Comparison of ENCODE assay signal across 20 mouse cellular contexts in genomic region chr2:60798767-60799529, GRCm38 (mm10).
"Had no signal": no experiment of that assay in that cellular context is flagged by ENCODE, and none has a peak within 500 bp of the region (broad histone marks: within the 10 kb centered on the region; RNA-seq: fewer than 3 reads in every experiment).

No protein-coding gene starts in this region.

- H3K9ac ChIP-seq: limb, embryonic 13.5 days; liver, embryonic 13.5 days; midbrain, embryonic 15.5 days; neural tube, embryonic 12.5 days; neural tube, embryonic 15.5 days; stomach, embryonic 15.5 days had no signal

- DNase-seq: kidney, adult 18-20 months; kidney, adult 9 months; kidney, postnatal 14 days; kidney, postnatal 4 days; liver; liver, embryonic 13.5 days; right cerebral cortex, adult 18-20 months; right cerebral cortex, postnatal 14 days; right cerebral cortex, postnatal 4 days; thymus, postnatal 25 days had no signal

- H3K36me3 ChIP-seq: midbrain, embryonic 10.5 days; midbrain, embryonic 15.5 days; neural tube, embryonic 12.5 days; neural tube, embryonic 15.5 days had no signal

- H3K9me3 ChIP-seq: limb, embryonic 10.5 days; limb, embryonic 13.5 days; liver, embryonic 13.5 days; megakaryocyte, embryonic 14.5 days; midbrain, embryonic 10.5 days; midbrain, embryonic 15.5 days; neural tube, embryonic 12.5 days; neural tube, embryonic 15.5 days; stomach, embryonic 15.5 days had no signal

- H3K27me3 ChIP-seq: limb, embryonic 13.5 days; liver, embryonic 13.5 days; megakaryocyte, embryonic 14.5 days; neural tube, embryonic 15.5 days; stomach, embryonic 15.5 days had no signal

- H3K27ac ChIP-seq: limb, embryonic 10.5 days; limb, embryonic 13.5 days; liver, embryonic 13.5 days; midbrain, embryonic 10.5 days; midbrain, embryonic 15.5 days; neural tube, embryonic 12.5 days; neural tube, embryonic 15.5 days; stomach, embryonic 15.5 days had no signal

- H3K4me2 ChIP-seq: limb, embryonic 13.5 days; liver, embryonic 13.5 days; midbrain, embryonic 15.5 days; neural tube, embryonic 12.5 days; neural tube, embryonic 15.5 days; stomach, embryonic 15.5 days had no signal

- H3K4me3 ChIP-seq: limb, embryonic 10.5 days; limb, embryonic 13.5 days; liver, embryonic 13.5 days; midbrain, embryonic 10.5 days; midbrain, embryonic 15.5 days; neural tube, embryonic 12.5 days; neural tube, embryonic 15.5 days; stomach, embryonic 15.5 days had no signal

- ATAC-seq: inflammation-experienced regulatory T-cells, adult 6 months; intestine, embryonic 16.5 days; midbrain, embryonic 15.5 days had no signal
